Mouse (Mus musculus): ENCODE measurements around the gene Gm3002. TPM values are rescaled to one million over a fixed set of nuclear protein-coding genes. Genes with fewer than 3 reads are reported as not detected.

Gene Gm3002
- not detected for total RNA-seq (2023)

DNA sequence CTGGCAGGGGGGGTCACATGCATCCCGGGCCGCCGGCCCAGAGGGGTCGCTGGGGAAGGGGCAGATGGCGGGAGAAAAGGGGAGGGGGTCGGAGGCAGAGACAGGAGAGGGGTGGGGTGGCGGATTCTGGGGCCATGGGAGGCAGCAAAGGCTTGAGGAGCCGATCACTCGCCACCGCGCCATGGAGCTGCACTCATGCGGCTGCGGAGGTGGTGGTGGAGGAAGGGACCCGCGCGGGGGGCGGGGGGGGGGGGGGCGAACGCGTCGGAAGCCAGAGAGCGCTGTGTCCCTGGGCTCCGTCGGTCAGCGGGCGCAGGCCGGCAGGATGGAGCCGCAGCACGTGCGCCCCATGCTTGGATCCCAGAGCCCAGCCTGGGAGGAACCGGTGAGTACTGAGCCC is at the start of gene Gm3002:
Gene Gm3002, plus strand, starts transcription at position 301 of the 400 bp plus-strand sequence.

DNA sequence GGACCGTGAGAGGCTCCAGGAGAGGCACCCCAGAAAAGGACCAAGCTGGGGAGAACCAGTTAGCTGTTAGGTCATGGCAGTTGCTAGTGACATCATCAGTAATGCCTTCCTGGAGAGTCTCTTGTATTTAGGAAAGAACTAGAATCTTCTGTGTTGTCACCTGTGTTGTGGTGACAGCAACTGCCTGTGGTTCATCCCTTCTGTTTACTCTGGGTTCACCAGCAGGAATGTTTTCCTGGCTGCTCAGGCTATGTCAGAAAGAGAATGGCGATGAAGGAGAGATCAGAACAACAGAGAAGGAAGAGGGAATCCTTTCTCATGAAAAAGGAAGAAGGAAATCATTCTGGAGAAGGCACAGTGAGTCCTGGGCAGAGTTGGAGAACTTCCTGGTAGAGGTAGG is 36.1 kb downstream of the Gm3002 start, which contains the start of gene Gm3033:
Gene Gm3033, plus strand, starts transcription at position 301 of the 400 bp plus-strand sequence.

DNA sequence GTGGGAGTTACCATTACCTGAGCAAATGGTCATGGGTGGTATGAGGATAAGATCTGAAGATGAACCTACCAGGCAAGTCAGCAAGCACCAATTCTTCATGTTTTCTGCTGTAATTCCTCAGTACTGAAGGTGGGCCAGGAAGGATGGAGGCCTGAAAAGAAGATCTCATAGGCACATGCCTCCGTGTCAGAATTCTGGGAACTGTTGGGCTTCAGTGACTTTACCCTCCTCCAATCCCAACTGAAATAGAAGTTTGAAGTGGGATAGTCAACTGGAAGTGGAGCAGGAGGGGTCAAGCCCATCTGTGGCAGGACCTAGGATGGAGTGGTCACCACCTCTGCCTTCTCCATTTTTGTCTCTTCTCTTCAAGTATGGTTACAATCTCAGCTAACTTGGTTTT is 74.0 kb downstream of the Gm3002 start, which contains the start of gene Gm2916:
Gene Gm2916, plus strand, starts transcription at position 301 of the 400 bp plus-strand sequence.

GRCm38 (mm10) chr14:3931456-3931855 is 121.6 kb downstream of the Gm3002 start, which contains the start of gene Gm3029:
Gene Gm3029 (plus strand): TSS chr14:3931756.

DNA sequence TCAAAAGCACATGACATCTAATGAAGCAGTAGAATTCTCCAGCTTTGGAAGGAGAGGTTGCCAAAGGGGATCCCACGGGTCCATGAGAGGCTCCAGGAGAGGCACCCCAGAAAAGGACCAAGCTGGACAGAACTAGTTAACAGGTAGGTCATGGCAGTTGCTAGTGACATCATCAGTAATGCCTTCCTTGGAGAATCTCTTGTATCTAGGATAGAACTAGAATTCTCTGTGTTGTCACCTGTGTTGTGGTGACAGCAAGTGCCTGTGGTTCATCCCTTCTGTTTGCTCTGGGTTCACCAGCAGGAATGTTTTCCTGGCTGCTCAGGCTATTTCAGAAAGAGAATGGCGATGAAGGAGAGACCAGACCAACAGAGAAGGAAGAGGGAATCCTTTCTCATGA is 153.4 kb downstream of the Gm3002 start, which contains the start of gene Gm3095:
Gene Gm3095, plus strand, starts transcription at position 301 of the 400 bp plus-strand sequence.

GRCm38 (mm10) chr14:3998094-3998493 is 188.2 kb downstream of the Gm3002 start, which contains the start of gene Gm3099:
Gene Gm3099 (plus strand): TSS chr14:3998394.

Other genes starting within 250 kb of the Gm3002 start
- gene Gm3012, start 175.6 kb upstream of the Gm3002 start, total RNA-seq (2023) = not detected
- gene Gm3020, start 158.0 kb upstream of the Gm3002 start, total RNA-seq (2023) = not detected
- not detected for gene Gm3043, start 121.3 kb upstream of the Gm3002 start, total RNA-seq (2023)
- not detected for gene Gm3033, start 36.2 kb downstream of the Gm3002 start, total RNA-seq (2023)
- not detected for gene Gm2916, start 74.1 kb downstream of the Gm3002 start, total RNA-seq (2023)
- gene Gm3029, start 121.7 kb downstream of the Gm3002 start, total RNA-seq (2023) = not detected
- not detected for gene Gm3095, start 153.5 kb downstream of the Gm3002 start, total RNA-seq (2023)
- gene Gm3099, start 188.3 kb downstream of the Gm3002 start, total RNA-seq (2023) = not detected
- gene Gm5796, start 213.9 kb downstream of the Gm3002 start, total RNA-seq (2023) = not detected